Mouse (Mus musculus): ENCODE data around the gene Smc1a. TPM values are rescaled to one million over a fixed set of nuclear protein-coding genes. Genes with fewer than 3 reads are reported as not detected.

The Smc1a gene
- polyA plus RNA-seq, 1 experiment from 2014 or later: 68.4 TPM

Other genes with a start within 250 kb of the Smc1a start
- gene Huwe1, start 215.6 kb upstream of the Smc1a start, polyA plus RNA-seq (2015; fragmentation: Nextera tagmentation; extraction: Ambion mirVana): 38.1 and 47.6 TPM in 2 replicates
- 122 and 137 TPM in 2 replicates for gene Hsd17b10, start 14.6 kb upstream of the Smc1a start, polyA plus RNA-seq (2015; fragmentation: Nextera tagmentation; extraction: Ambion mirVana)
- gene Ribc1, start 133 bp upstream of the Smc1a start, polyA plus RNA-seq (2015; fragmentation: Nextera tagmentation; extraction: Ambion mirVana): 1.9 TPM in 2 replicates
- gene Iqsec2, start 127.8 kb downstream of the Smc1a start, polyA plus RNA-seq (2015; fragmentation: Nextera tagmentation; extraction: Ambion mirVana): 6.8 and 8.6 TPM in 2 replicates
- gene Kdm5c, start 216.6 kb downstream of the Smc1a start, polyA plus RNA-seq (2015; fragmentation: Nextera tagmentation; extraction: Ambion mirVana): 23.6 and 34.0 TPM in 2 replicates

Data from hindbrain, embryonic 16.5 days (tissue).